Mouse (Mus musculus): ENCODE measurements around the gene Thap4. TPM values are rescaled to one million over a fixed set of nuclear protein-coding genes. Genes with fewer than 3 reads are reported as not detected.

Gene Thap4
- polyA plus RNA-seq (2012; ENCODE audit: low replicate concordance): 31.8 and 85.1 TPM in 2 replicates

GRCm38 (mm10) chr1:93754573-93755290 lies at the start of gene Thap4:
Gene Thap4 (minus strand): TSS chr1:93754864.

GRCm38 (mm10) chr1:93803556-93804507 lies 49.2 kb upstream of the Thap4 start, which contains the start of gene Ing5:
Gene Ing5 (plus strand): TSS chr1:93803965.

GRCm38 (mm10) chr1:93801741-93802238 lies 47.1 kb upstream of the Thap4 start, which contains the start of gene Dtymk:
Gene Dtymk (minus strand): TSS chr1:93801934.

GRCm38 (mm10) chr1:93751290-93751689 lies 3.4 kb downstream of the Thap4 start, which contains the start of gene Atg4b:
Gene Atg4b (plus strand): TSS chr1:93751500.

GRCm38 (mm10) chr1:93685401-93686244 lies 69.0 kb downstream of the Thap4 start, which contains the start of gene Bok:
Gene Bok (plus strand): TSS chr1:93685660.

GRCm38 (mm10) chr1:93658559-93658958 lies 96.1 kb downstream of the Thap4 start, which contains the start of gene Stk25:
Gene Stk25 (minus strand): TSS chr1:93658659.

Other genes with a start within 250 kb of the Thap4 start
- gene Farp2, start 242.8 kb downstream of the Thap4 start, polyA plus RNA-seq (2012; ENCODE audit: low replicate concordance): 0.42 and 1.0 TPM in 2 replicates
- 11.6 and 13.2 TPM in 2 replicates for gene Stk25, start 96.2 kb downstream of the Thap4 start, polyA plus RNA-seq (2012; ENCODE audit: low replicate concordance)
- gene Bok, start 69.2 kb downstream of the Thap4 start, polyA plus RNA-seq (2012; ENCODE audit: low replicate concordance): 4.8 and 8.8 TPM in 2 replicates
- gene Atg4b, start 3.4 kb downstream of the Thap4 start, polyA plus RNA-seq (2012; ENCODE audit: low replicate concordance): 12.2 and 14.8 TPM in 2 replicates
- gene Dtymk, start 47.1 kb upstream of the Thap4 start, polyA plus RNA-seq (2012; ENCODE audit: low replicate concordance): 35.4 and 46.3 TPM in 2 replicates
- gene Ing5, start 49.1 kb upstream of the Thap4 start, polyA plus RNA-seq (2012; ENCODE audit: low replicate concordance): 0.60 and 3.5 TPM in 2 replicates
- 1.4 and 2.2 TPM in 2 replicates for gene D2hgdh, start 70.0 kb upstream of the Thap4 start, polyA plus RNA-seq (2012; ENCODE audit: low replicate concordance)
- 0.09 TPM in 1 of 2 replicates, not detected in the other for gene Gal3st2, start 106.4 kb upstream of the Thap4 start, polyA plus RNA-seq (2012; ENCODE audit: low replicate concordance)
- not detected in 2 replicates for gene Gal3st2b, start 163.4 kb upstream of the Thap4 start, polyA plus RNA-seq (2012; ENCODE audit: low replicate concordance)
- not detected in 2 replicates for gene Gal3st2c, start 235.6 kb upstream of the Thap4 start, polyA plus RNA-seq (2012; ENCODE audit: low replicate concordance)